Mouse (Mus musculus) brain, embryonic 14.5 days (tissue): ENCODE measurements around the gene Gm17324. TPM values are rescaled to one million over a fixed set of nuclear protein-coding genes. Genes with fewer than 3 reads are reported as not detected.

Experiments used
- DNase-seq: peaks from one replicate; pipeline ENCODE4 v3.0.0-alpha.2; 2011; ENCODE audit warnings: low read depth
- CTCF ChIP-seq: fragments of 200-500 bp; IDR thresholded peaks from 2 replicates; pipeline ENCODE4 v1.5.1; 2012; ENCODE audit warnings: inconsistent platforms, mild to moderate bottlenecking, moderate library complexity, borderline replicate concordance; ENCODE audit not compliant: insufficient read depth, insufficient read length; ENCODE audit errors: extremely low read depth
- POLR2A ChIP-seq: fragments of 200-500 bp; IDR thresholded peaks from 2 replicates; pipeline ENCODE4 v1.6.1; 2012; ENCODE audit warnings: mild to moderate bottlenecking, inconsistent platforms, borderline replicate concordance; ENCODE audit not compliant: poor library complexity, insufficient read depth, insufficient read length, severe bottlenecking; ENCODE audit errors: extremely low read depth
- polyA plus RNA-seq: library from polyadenylated mRNA; depleted of rRNA; stranded (reverse); fragments of >200 nt; gene quantifications from 2 replicates; pipeline ENCODE4 v1.2.3, GENCODE M21; 2012

Gm17324 gene
- polyA plus RNA-seq, 1 experiment, result 0.55 TPM

- TF ChIP-seq POLR2A (no peak), CTCF (no peak; the same call in 1 of the 2 replicates)
- peak; percentile 80 for DNase-seq
Observed at GRCm38 (mm10) chr9:78477021-78477551, 28.5 kb upstream of the Gm17324 start.

GRCm38 (mm10) chr9:78476531-78477020 is 28.0 kb upstream of the Gm17324 start:
- TF ChIP-seq POLR2A (no peak), CTCF (no peak)
- no peak for DNase-seq

- TF ChIP-seq CTCF (no peak), POLR2A (no peak)
- DNase-seq, result no peak
Observed at GRCm38 (mm10) chr9:78475873-78476272, 27.3 kb upstream of the Gm17324 start.

DNA sequence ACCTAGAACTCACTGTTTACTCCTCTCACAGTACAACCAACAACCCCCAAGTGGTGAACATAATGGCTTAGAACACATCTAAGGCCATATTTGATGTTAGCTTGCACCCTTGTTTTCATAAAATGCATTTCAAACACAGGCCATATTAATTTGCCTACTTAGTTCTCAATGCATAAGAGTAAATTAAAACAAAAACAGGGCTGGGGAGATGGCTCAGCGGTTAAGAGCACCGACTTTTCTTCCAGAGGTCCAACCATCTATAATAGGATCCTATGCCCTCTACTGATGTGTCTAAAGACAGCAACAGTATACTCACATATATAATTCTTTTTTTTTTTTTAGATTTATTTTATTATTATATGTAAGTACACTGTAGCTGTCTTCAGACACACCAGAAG is 26.8 kb upstream of the Gm17324 start:
- DNase-seq, result no peak
- TF ChIP-seq POLR2A, result no peak
- TF ChIP-seq CTCF, result no peak

DNA sequence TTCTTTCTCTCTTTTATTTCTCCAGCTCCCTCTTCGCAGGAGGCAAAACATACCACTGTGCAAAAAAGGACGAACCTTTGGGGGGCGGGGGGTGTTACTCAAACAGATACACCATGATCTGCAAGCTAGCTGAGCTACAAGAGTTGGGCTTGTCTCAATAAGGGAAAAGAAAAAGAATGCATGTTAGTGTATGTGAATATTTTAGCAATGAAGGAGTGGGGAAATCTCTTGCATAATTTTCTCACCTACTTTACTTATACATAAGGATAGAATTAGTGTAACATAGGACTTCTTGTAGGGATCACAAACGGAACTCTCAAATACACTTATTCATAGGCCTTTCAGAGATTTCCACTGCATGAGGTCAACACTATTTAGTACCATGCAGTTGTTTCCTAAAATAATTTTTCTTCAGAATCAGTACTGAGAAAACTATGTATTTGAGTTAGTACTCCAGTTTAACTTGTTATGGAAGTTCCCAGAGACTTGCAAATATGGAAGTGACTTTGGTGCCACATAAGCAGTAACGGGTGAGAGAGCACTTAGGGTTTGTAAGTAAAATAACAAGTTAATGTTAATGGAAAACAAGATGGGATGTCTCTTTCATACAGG is 26.3 kb upstream of the Gm17324 start:
- TF ChIP-seq POLR2A (no peak), CTCF (no peak)
- no peak for DNase-seq

DNA sequence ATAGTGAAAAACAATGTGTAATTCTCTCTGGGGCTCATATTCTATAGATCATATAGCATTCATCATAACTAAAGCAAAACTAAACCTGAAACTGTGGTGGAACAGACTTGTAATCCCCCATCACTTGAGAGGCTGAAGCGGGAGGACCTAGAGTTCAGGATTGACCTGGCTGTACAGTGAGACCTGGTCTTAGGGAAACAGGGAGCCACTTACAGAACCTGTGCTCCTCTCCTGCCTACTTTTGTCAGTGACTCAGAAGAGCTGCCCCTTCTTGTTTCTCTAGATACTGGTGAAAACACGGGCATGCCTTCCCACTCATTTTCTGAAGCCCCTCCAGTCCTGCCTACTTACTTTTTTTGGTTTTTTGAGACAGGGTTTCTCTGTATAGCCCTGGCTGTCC is 25.7 kb upstream of the Gm17324 start:
- TF ChIP-seq POLR2A (no peak), CTCF (no peak)
- DNase-seq, result no peak

- DNase-seq, result peak; percentile 44
- no peak for TF ChIP-seq POLR2A
- TF ChIP-seq CTCF, result no peak
Observed at GRCm38 (mm10) chr9:78473588-78473987, 25.0 kb upstream of the Gm17324 start.

- no peak for TF ChIP-seq CTCF
- TF ChIP-seq POLR2A, result no peak
- no peak for DNase-seq
Observed at GRCm38 (mm10) chr9:78465725-78466124, 17.1 kb upstream of the Gm17324 start.

DNA sequence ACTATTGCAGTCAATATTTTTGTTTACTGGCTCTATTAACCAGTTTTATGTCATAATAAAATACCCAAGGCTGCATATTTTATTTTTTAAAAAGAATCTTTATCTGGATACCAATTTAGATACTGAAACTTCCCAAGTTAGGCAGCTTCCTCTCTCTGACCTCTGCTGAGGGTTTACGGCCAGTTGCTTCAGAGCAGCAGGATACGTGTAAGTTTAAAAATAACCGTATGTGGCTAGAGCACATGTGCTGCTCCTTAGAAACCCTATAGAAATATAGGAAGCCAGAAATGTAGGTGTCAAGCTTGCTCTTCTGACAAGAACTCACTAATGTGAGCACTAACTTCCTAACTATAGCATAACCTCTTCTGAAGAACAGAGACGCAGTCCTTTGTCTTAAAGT is 14.8 kb upstream of the Gm17324 start:
- no peak for TF ChIP-seq POLR2A
- no peak for TF ChIP-seq CTCF
- DNase-seq, result no peak

DNA sequence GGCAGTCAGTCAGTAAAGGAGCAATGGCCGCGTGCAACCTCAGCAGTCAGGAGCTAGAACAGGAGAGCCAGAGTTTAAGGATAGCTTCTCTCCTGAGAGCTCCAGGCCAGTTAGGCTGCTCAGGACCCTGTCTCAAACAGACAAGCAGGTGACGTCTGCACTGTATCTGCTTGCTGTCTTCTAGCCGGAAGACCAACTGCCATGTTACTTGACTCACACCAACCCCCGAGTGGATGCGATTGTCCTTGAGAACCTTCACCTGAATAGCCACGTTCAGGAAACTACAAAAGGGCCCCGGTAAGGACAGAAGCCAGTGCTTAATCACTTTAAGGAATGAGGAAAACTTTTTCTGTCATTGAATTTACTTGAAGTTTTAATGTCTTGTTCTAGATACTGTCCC is 8.4 kb upstream of the Gm17324 start:
- TF ChIP-seq POLR2A, result no peak
- TF ChIP-seq CTCF, result no peak
- no peak for DNase-seq

GRCm38 (mm10) chr9:78451382-78451781 is 2.8 kb upstream of the Gm17324 start:
- TF ChIP-seq POLR2A (no peak), CTCF (no peak)
- no peak for DNase-seq

GRCm38 (mm10) chr9:78450404-78450803 is 1.8 kb upstream of the Gm17324 start:
- TF ChIP-seq POLR2A (no peak), CTCF (no peak)
- DNase-seq, result no peak
